35 mouse cellular contexts compared by ENCODE assay signal in genomic region chr8:117054146-117054545, GRCm38 (mm10). TPM values are rescaled to one million over a fixed set of nuclear protein-coding genes. Genes with fewer than 3 reads are reported as not detected.
"Had no signal": no experiment of that assay in that cellular context is flagged by ENCODE, and none has a peak within 500 bp of the region (broad histone marks: within the 10 kb centered on the region; RNA-seq: fewer than 3 reads in every experiment).

No protein-coding gene starts in this region.

- H3K4me1 ChIP-seq: hindbrain, embryonic 13.5 days; hindbrain, embryonic 15.5 days; limb, embryonic 12.5 days had no signal

- H3K9me3 ChIP-seq: heart, embryonic 13.5 days; heart, embryonic 15.5 days; hindbrain, embryonic 13.5 days; hindbrain, embryonic 15.5 days; kidney, embryonic 15.5 days; limb, embryonic 10.5 days; limb, embryonic 12.5 days had no signal

- H3K27me3 ChIP-seq: heart, embryonic 13.5 days; heart, embryonic 15.5 days; hindbrain, embryonic 15.5 days; kidney, embryonic 15.5 days had no signal

- H3K4me2 ChIP-seq: heart, embryonic 11.5 days; heart, embryonic 13.5 days; heart, embryonic 15.5 days; hindbrain, embryonic 13.5 days; hindbrain, embryonic 15.5 days; kidney, embryonic 15.5 days; limb, embryonic 12.5 days; liver, embryonic 11.5 days had no signal

- DNase-seq: gastrocnemius, postnatal 14 days; gastrocnemius, postnatal 36 days; heart, adult 11 months; heart, adult 2 months; heart, postnatal 14 days; heart, postnatal 36 days; kidney, adult 11 months; kidney, adult 2 months; kidney, adult 9 months; kidney, postnatal 14 days; kidney, postnatal 36 days; layer of hippocampus, adult 9-11 months; layer of hippocampus, postnatal 36 days; liver had no signal

- H3K4me3 ChIP-seq: heart, adult 2 months; heart, embryonic 13.5 days; heart, embryonic 15.5 days; hindbrain, embryonic 13.5 days; hindbrain, embryonic 15.5 days; kidney, embryonic 15.5 days; left cerebral cortex, adult 2 months; limb, embryonic 10.5 days; limb, embryonic 12.5 days had no signal

- H3K9ac ChIP-seq: heart, embryonic 13.5 days; heart, embryonic 15.5 days; hindbrain, embryonic 13.5 days; hindbrain, embryonic 15.5 days; kidney, embryonic 15.5 days; limb, embryonic 12.5 days had no signal

- H3K27ac ChIP-seq: heart, adult 2 months; heart, embryonic 13.5 days; heart, embryonic 15.5 days; hindbrain, embryonic 13.5 days; hindbrain, embryonic 15.5 days; hindbrain, postnatal 0 days; kidney, embryonic 15.5 days; kidney, postnatal 0 days; left cerebral cortex, adult 2 months; limb, embryonic 10.5 days; limb, embryonic 12.5 days had no signal

- ATAC-seq: hindbrain, postnatal 0 days had no signal

- H3K36me3 ChIP-seq: heart, embryonic 13.5 days; heart, embryonic 15.5 days; hindbrain, embryonic 13.5 days; hindbrain, embryonic 15.5 days; kidney, embryonic 15.5 days; limb, embryonic 10.5 days; limb, embryonic 12.5 days had no signal

RNA-seq across cellular contexts. Expression of gene Pkd1l2, which starts 28.1 kb away (rescaled TPM):
- total RNA-seq: heart, adult 2 months; heart, postnatal 14 days; hematopoietic stem cell, adult 5-6 weeks; left cerebral cortex, postnatal 14 days had no signal
- polyA plus RNA-seq: heart, adult 2 months; heart, embryonic 13.5 days; hindbrain, embryonic 11.5 days; intestine, embryonic 14.5 days; kidney, postnatal 0 days; limb, embryonic 10.5 days; limb, embryonic 12.5 days had no signal

RNA-seq across cellular contexts. Expression of gene Bco1, which starts 41.5 kb away (rescaled TPM):
- total RNA-seq: gastrocnemius, adult 8-10 months; heart, adult 2 months; heart, postnatal 14 days; heart, postnatal 36 days; layer of hippocampus, adult 18-20 months; layer of hippocampus, postnatal 14 days; left cerebral cortex, adult 2 months; left cerebral cortex, postnatal 14 days; left cerebral cortex, postnatal 36 days had no signal
- polyA plus RNA-seq: heart, embryonic 15.5 days; heart, postnatal 0 days; limb, embryonic 10.5 days had no signal
